Mouse (Mus musculus) kidney, adult 2 months (tissue): ENCODE measurements at regions not wholly inside any gene's neighbourhood (a gene's known extent, or its start where the extent isn't known, plus 50 kb on each side); places are given as distances from the start of the nearest gene placed in this dataset.
A peak's percentile ranks its signal among the peaks of the same experiment; 100 is the strongest.

Experiments
- DNase-seq: peaks from one replicate; pipeline ENCODE4 v3.0.0; 2021
- H3K27ac ChIP-seq: fragments of 200-500 bp; 2 replicates; pipeline ENCODE4 v1.5.1; 2012; ENCODE audit warnings: low read depth, low read length, control low read depth, inconsistent platforms; ENCODE audit not compliant: insufficient read depth
- H3K27me3 ChIP-seq: fragments of 200-500 bp; replicated peaks from 2 replicates; pipeline ENCODE4 v1.6.1; 2012; ENCODE audit warnings: mild to moderate bottlenecking, moderate library complexity, low read length, inconsistent platforms; ENCODE audit not compliant: control insufficient read depth, insufficient read depth
- H3K36me3 ChIP-seq: fragments of 200-500 bp; 2 replicates; pipeline ENCODE4 v1.6.1; 2012; ENCODE audit warnings: mild to moderate bottlenecking, moderate library complexity, low read length, inconsistent platforms; ENCODE audit not compliant: control insufficient read depth, insufficient read depth
- H3K4me1 ChIP-seq: fragments of 200-500 bp; 2 replicates; pipeline ENCODE4 v1.6.1; 2011; ENCODE audit warnings: low read length; ENCODE audit not compliant: control insufficient read depth, insufficient read depth
- H3K4me3 ChIP-seq: fragments of 200-500 bp; 2 replicates; pipeline ENCODE4 v1.5.1; 2011; ENCODE audit warnings: mild to moderate bottlenecking, low read depth, low read length, control low read depth; ENCODE audit not compliant: insufficient read depth
- CTCF ChIP-seq: fragments of 200-500 bp; conservative IDR thresholded peaks from 2 replicates; pipeline ENCODE4 v1.5.1; 2011; ENCODE audit warnings: low read depth, mild to moderate bottlenecking, control low read depth, low read length, moderate library complexity, mixed read lengths; ENCODE audit not compliant: insufficient read depth, insufficient read length
- POLR2A ChIP-seq: fragments of 200-500 bp; IDR thresholded peaks from one replicate; pipeline ENCODE4 v1.6.1; 2011; ENCODE audit warnings: low read depth, low read length, control low read depth
- WGBS: fragments of 180-500 bp; shearing (Covaris S2); methylation state at CpG from one replicate; pipeline ENCODE4 v1.1.7; 2018; 5-methylcytosine and 5-hydroxymethylcytosine counted together

DNA sequence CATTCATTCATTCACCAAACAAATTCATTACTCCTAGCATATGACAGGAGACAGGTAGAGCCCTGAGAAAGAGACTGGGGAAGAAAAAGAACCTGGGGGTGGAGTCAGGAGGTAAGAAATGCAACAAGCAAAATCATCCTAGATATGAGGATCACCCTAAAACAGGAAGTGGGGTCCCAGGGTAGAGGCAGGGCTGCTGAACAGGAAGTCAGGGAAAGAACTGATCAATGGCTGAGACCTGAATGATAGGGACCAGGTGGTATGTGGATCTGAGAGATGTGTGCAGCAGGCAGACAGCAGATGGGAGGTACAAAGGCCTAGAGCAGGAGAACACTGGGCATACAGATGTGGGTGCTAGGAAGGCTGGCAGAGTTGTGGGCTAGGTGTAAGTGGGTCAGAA, 77.4 kb downstream of the Gm5294 start:
- no peak overlapping the region for H3K4me3 ChIP-seq
- no peaks in the 10 kb centered on the region for H3K4me1 ChIP-seq
- no peak for DNase-seq
- no peaks in the 10 kb centered on the region for H3K36me3 ChIP-seq
- H3K27ac ChIP-seq: no peak overlapping the region
- no peaks in the 10 kb centered on the region for H3K27me3 ChIP-seq
- no peak for TF ChIP-seq CTCF
- no peak for TF ChIP-seq POLR2A

DNA sequence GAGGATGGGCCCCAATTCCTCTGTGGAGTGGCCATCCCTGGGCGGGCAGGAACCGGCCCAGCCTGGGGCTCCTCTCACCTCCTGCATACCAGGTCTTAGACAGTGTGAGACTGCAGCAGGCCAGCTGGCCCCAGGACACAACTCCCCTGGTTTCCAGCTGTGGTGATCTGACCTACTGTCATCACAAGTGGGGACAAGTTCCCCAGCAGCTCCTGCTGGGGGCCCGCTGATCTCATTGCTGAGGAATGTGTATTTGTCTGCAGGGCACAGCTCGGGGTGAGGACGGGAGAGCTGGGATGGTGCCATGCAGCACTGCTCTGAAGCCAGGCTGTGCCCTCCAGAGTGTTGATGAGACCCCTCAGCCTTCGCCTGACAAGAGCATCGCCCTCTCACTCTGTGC, 78.6 kb downstream of the Gm5294 start:
- DNase-seq: no peak
- Histone ChIP-seq H3K27ac (no peak overlapping the region), H3K27me3 (no peaks in the 10 kb centered on the region), H3K4me1 (no peaks in the 10 kb centered on the region), H3K36me3 (no peaks in the 10 kb centered on the region), H3K4me3 (no peak overlapping the region)
- TF ChIP-seq POLR2A: no peak
- no peak for TF ChIP-seq CTCF
- WGBS: 70% methylated on average over 7 of the region's 7 CpGs

GRCm38 (mm10) chr5:138900952-138901599, 81.2 kb downstream of the Gm5294 start:
- no peak overlapping the region for H3K4me3 ChIP-seq
- DNase-seq: no peak
- WGBS: 83% methylated on average over 15 of the region's 15 CpGs
- H3K27me3 ChIP-seq: no peaks in the 10 kb centered on the region
- no peaks in the 10 kb centered on the region for H3K36me3 ChIP-seq
- no peaks in the 10 kb centered on the region for H3K4me1 ChIP-seq
- TF ChIP-seq CTCF: no peak
- no peak for TF ChIP-seq POLR2A
- no peak overlapping the region for H3K27ac ChIP-seq

DNA sequence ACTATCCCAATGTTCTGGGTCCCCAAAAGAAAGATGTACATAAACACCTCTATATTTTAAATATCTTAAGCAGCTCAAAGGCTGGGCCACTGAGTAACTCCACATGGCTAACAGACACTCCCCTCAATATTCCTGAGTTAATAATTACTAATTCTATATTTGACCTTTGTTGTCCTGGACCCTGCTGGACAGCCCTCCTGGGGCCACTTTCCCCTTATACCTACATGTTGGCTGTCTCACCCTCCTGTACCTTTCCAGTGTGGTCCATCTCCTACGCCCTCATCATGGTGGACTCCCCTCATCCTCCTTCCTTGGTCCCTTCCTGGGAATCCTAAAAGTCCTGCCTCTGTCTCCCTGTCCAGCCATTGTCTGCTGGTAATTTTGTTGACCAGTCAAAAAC, 82.4 kb downstream of the Gm5294 start:
- WGBS: 97% methylated on average over 1 of the region's 1 CpGs
- DNase-seq: no peak

DNA sequence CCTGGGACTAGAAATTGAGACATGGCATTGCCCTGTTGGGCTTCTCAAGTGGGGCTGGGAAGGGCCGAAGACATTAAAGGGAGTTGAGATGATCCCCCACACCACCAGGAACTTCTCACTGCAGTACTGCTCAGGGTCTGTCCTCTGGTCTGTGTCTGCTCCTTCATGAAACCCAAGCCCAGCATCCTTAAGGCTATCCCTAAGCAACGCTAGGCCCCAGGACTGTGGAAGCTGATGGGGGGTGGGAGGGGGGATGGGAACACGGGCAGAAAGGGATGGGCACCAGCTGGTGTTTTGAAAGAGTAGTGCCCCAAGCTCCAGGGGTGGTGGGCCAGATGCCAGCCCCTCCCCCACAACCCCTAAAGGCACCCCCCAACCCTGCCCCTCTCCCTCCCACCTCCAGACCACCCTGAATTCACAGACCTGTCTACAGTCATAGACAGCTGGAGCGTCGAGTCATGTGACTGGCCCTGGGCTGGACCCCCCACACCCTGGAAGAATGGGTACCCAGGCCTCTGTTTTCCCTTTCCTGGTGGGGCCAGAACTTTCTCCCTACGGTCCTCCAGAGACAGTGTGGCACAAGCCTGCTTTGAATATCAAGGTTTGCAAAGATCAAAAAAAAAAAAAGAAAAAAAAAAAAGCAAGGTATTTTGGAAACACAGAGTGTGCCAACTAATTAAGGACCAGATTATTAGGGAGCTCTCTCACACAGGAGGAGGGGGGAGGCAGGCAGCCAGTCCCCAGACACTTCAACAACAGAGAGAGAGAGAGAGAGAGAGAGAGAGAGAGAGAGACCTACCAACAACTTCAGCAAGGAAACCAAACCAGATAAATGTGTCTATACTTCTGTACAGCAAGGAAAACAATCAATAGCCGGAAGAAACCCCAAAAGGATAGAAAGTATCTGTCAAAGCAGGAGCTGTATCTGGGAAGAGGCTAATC, 85.1 kb downstream of the Pdgfa start:
- no peak overlapping the region for H3K4me3 ChIP-seq
- H3K27me3 ChIP-seq: no peaks in the 10 kb centered on the region
- 83% methylated on average over 7 of the region's 7 CpGs for WGBS
- no peak for TF ChIP-seq POLR2A
- TF ChIP-seq CTCF: no peak
- H3K27ac ChIP-seq: no peak overlapping the region
- DNase-seq: no peak
- H3K4me1 ChIP-seq: no peaks in the 10 kb centered on the region; the same call in 1 of the 2 replicates
- H3K36me3 ChIP-seq: no peaks in the 10 kb centered on the region

More for the DNA sequence above, 82.4 kb downstream of the Gm5294 start:
- TF ChIP-seq CTCF: no peak
- no peak for TF ChIP-seq POLR2A
- Histone ChIP-seq H3K4me1 (no peaks in the 10 kb centered on the region), H3K36me3 (no peaks in the 10 kb centered on the region), H3K27me3 (no peaks in the 10 kb centered on the region), H3K4me3 (no peak overlapping the region), H3K27ac (no peak overlapping the region)

DNA sequence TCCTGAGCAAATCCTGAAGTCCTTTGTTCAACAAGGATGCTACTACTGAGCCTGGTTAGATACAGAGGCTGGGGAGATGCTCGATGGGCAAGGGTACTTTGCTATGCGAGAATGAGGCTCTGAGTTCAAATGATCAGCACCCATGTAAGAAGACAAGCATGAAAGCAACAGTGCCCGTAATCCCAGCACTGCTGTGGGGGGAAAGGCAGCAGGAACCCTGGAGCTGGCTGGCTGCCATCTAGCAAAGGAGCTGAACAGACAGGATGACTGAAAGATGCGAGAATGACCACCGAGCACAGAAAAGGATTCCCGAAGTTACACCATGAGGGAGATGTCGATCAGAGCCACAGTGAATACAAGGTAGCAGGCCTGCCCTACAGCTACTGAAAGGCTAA, 84.5 kb downstream of the Pdgfa start:
- DNase-seq: no peak
- Histone ChIP-seq H3K27ac (no peak overlapping the region), H3K36me3 (no peaks in the 10 kb centered on the region), H3K4me1 (no peaks in the 10 kb centered on the region; the same call in 1 of the 2 replicates), H3K27me3 (no peaks in the 10 kb centered on the region), H3K4me3 (no peak overlapping the region)
- TF ChIP-seq CTCF (no peak), POLR2A (no peak)
- WGBS: 75% methylated on average over 7 of the region's 7 CpGs

- TF ChIP-seq CTCF (no peak), POLR2A (no peak)
- no peaks in the 10 kb centered on the region for H3K36me3 ChIP-seq
- H3K27ac ChIP-seq: no peak overlapping the region
- WGBS: 58% methylated on average over 5 of the region's 5 CpGs
- no peak overlapping the region for H3K4me3 ChIP-seq
- H3K27me3 ChIP-seq: no peaks in the 10 kb centered on the region
- DNase-seq: peak; percentile 33
- no peaks in the 10 kb centered on the region; the same call in 1 of the 2 replicates for H3K4me1 ChIP-seq
These were observed 82.1 kb downstream of the Pdgfa start for GRCm38 (mm10) chr5:138915068-138915467.
